Mouse (Mus musculus): ENCODE data around the gene Pla2g1b. TPM values are rescaled to one million over a fixed set of nuclear protein-coding genes. Genes with fewer than 3 reads are reported as not detected.

Gene Pla2g1b
- polyA plus RNA-seq, 1 experiment from 2014 or later = not detected

DNA sequence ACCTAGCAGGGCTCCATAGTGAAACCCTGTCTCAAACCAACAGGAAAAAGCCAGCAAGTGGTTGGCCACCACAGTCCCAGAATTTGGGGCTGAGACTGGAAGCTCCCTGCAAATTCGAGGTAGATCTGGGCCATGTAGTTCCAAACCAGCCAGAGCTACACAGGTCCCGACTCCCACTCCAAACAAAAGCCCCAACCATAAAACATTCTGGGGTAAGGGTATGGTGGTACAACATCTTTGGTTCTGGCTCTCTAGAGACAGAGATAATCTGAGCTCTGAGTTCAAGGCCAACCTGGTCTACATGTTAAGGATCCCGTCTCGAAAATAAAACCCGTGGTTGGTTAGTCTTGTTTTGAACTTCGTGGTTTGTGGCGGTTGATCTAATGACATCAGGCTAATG is 10.2 kb upstream of the Pla2g1b start:
- WGBS = 78% methylated on average over 7 of the region's 7 CpGs
- Histone ChIP-seq H3K36me3 (ENCODE audit: control insufficient read depth, insufficient read depth, low read length) (peaks cover 7% of the 10 kb centered on the region; the same call in 1 of the 2 replicates), H3K9me3 (ENCODE audit: control insufficient read depth, low read length) (no peaks in the 10 kb centered on the region), H3K27me3 (ENCODE audit: control insufficient read depth, insufficient read depth, low read length) (no peaks in the 10 kb centered on the region), H3K4me3 (ENCODE audit: low read depth, low read length) (no peak overlapping the region), H3K27ac (replicated peaks; ENCODE audit: low read depth, low read length) (no peak overlapping the region), H3K9ac (ENCODE audit: low read length) (no peak overlapping the region), H3K4me2 (ENCODE audit: low read depth, severe bottlenecking) (no peak overlapping the region), H3K4me1 (ENCODE audit: control insufficient read depth, insufficient read depth, low read length) (no peaks in the 10 kb centered on the region)
- no peak for ATAC-seq (ENCODE audit: insufficient number of reproducible peaks, low FRiP score, low TSS enrichment, low read depth)
- DNase-seq (ENCODE audit: low spot score) = no peak

GRCm38 (mm10) chr5:115458918-115459317 is 7.1 kb upstream of the Pla2g1b start:
- ATAC-seq (ENCODE audit: insufficient number of reproducible peaks, low FRiP score, low TSS enrichment, low read depth) (no peak), DNase-seq (ENCODE audit: low spot score) (no peak)
- no peak overlapping the region for H3K27ac ChIP-seq (replicated peaks; ENCODE audit: low read depth, low read length)
- H3K9me3 ChIP-seq (ENCODE audit: control insufficient read depth, low read length) = no peaks in the 10 kb centered on the region
- no peaks in the 10 kb centered on the region for H3K27me3 ChIP-seq (ENCODE audit: control insufficient read depth, insufficient read depth, low read length)
- no peaks in the 10 kb centered on the region; the same call in 1 of the 2 replicates for H3K36me3 ChIP-seq (ENCODE audit: control insufficient read depth, insufficient read depth, low read length)
- H3K9ac ChIP-seq (ENCODE audit: low read length) = no peak overlapping the region
- 62% methylated on average over 13 of the region's 13 CpGs for WGBS
- H3K4me1 ChIP-seq (ENCODE audit: control insufficient read depth, insufficient read depth, low read length) = no peaks in the 10 kb centered on the region
- no peak overlapping the region for H3K4me3 ChIP-seq (ENCODE audit: low read depth, low read length)
- H3K4me2 ChIP-seq (ENCODE audit: low read depth, severe bottlenecking) = no peak overlapping the region

- Histone ChIP-seq H3K36me3 (ENCODE audit: control insufficient read depth, insufficient read depth, low read length) (no peaks in the 10 kb centered on the region), H3K4me1 (ENCODE audit: control insufficient read depth, insufficient read depth, low read length) (no peaks in the 10 kb centered on the region), H3K9ac (ENCODE audit: low read length) (no peak overlapping the region), H3K4me2 (ENCODE audit: low read depth, severe bottlenecking) (no peak overlapping the region), H3K9me3 (ENCODE audit: control insufficient read depth, low read length) (no peaks in the 10 kb centered on the region), H3K27ac (replicated peaks; ENCODE audit: low read depth, low read length) (no peak overlapping the region), H3K4me3 (ENCODE audit: low read depth, low read length) (no peak overlapping the region), H3K27me3 (ENCODE audit: control insufficient read depth, insufficient read depth, low read length) (no peaks in the 10 kb centered on the region)
- WGBS = 78% methylated on average over 18 of the region's 18 CpGs
- ATAC-seq (ENCODE audit: insufficient number of reproducible peaks, low FRiP score, low TSS enrichment, low read depth) (no peak), DNase-seq (ENCODE audit: low spot score) (no peak)
Observed at GRCm38 (mm10) chr5:115464408-115465115, 1.5 kb upstream of the Pla2g1b start.

DNA sequence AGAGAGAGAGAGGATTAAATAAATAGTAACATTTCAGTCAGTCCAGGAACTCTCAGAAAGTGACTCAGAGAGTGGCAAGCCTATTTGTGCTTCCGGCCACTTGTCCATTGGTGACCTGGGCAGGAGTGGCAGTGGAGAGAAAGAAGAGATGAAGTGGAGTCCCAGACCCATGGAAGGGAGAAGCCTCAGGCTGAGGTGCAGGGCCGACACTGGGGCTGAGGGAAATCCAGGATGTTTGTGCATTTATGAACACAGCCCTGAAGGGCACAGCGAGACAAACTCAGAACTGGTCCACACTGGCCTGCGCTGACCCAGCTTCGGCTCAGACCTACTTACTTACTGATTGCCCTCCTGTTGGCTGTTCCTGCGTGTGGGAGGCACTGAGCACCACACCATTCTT is 3.7 kb downstream of the Pla2g1b start:
- Histone ChIP-seq H3K4me1 (ENCODE audit: control insufficient read depth, insufficient read depth, low read length) (0 out of 2 replicates have a peak, but pooled peaks cover 4% of the 10 kb centered on the region), H3K9me3 (ENCODE audit: control insufficient read depth, low read length) (no peaks in the 10 kb centered on the region), H3K36me3 (ENCODE audit: control insufficient read depth, insufficient read depth, low read length) (no peaks in the 10 kb centered on the region), H3K27me3 (ENCODE audit: control insufficient read depth, insufficient read depth, low read length) (no peaks in the 10 kb centered on the region), H3K9ac (ENCODE audit: low read length) (no peak overlapping the region), H3K4me3 (ENCODE audit: low read depth, low read length) (no peak overlapping the region), H3K4me2 (ENCODE audit: low read depth, severe bottlenecking) (no peak overlapping the region), H3K27ac (replicated peaks; ENCODE audit: low read depth, low read length) (no peak overlapping the region)
- no peak for ATAC-seq (ENCODE audit: insufficient number of reproducible peaks, low FRiP score, low TSS enrichment, low read depth)
- DNase-seq (ENCODE audit: low spot score) = no peak
- 67% methylated on average over 6 of the region's 6 CpGs for WGBS

- Histone ChIP-seq H3K4me2 (ENCODE audit: low read depth, severe bottlenecking) (peak overlapping the region; percentile 15; the same call in 1 of the 2 replicates), H3K4me3 (ENCODE audit: low read depth, low read length) (no peak overlapping the region), H3K27me3 (ENCODE audit: control insufficient read depth, insufficient read depth, low read length) (no peaks in the 10 kb centered on the region), H3K4me1 (ENCODE audit: control insufficient read depth, insufficient read depth, low read length) (0 out of 2 replicates have a peak, but pooled peaks cover 7% of the 10 kb centered on the region), H3K9me3 (ENCODE audit: control insufficient read depth, low read length) (no peaks in the 10 kb centered on the region), H3K27ac (replicated peaks; ENCODE audit: low read depth, low read length) (no peak overlapping the region), H3K9ac (ENCODE audit: low read length) (no peak overlapping the region), H3K36me3 (ENCODE audit: control insufficient read depth, insufficient read depth, low read length) (no peaks in the 10 kb centered on the region)
- ATAC-seq (ENCODE audit: insufficient number of reproducible peaks, low FRiP score, low TSS enrichment, low read depth) (peak; percentile 44; the same call in 1 of the 2 replicates), DNase-seq (ENCODE audit: low spot score) (peak; percentile 80)
- 40% methylated on average over 20 of the region's 20 CpGs for WGBS
Observed at GRCm38 (mm10) chr5:115470766-115471531, 4.9 kb downstream of the Pla2g1b start.

GRCm38 (mm10) chr5:115473191-115473590 is 7.1 kb downstream of the Pla2g1b start:
- Histone ChIP-seq H3K9ac (ENCODE audit: low read length) (no peak overlapping the region), H3K4me1 (ENCODE audit: control insufficient read depth, insufficient read depth, low read length) (0 out of 2 replicates have a peak, but pooled peaks cover 7% of the 10 kb centered on the region), H3K36me3 (ENCODE audit: control insufficient read depth, insufficient read depth, low read length) (no peaks in the 10 kb centered on the region), H3K27ac (replicated peaks; ENCODE audit: low read depth, low read length) (no peak overlapping the region), H3K4me2 (ENCODE audit: low read depth, severe bottlenecking) (no peak overlapping the region), H3K27me3 (ENCODE audit: control insufficient read depth, insufficient read depth, low read length) (no peaks in the 10 kb centered on the region), H3K9me3 (ENCODE audit: control insufficient read depth, low read length) (no peaks in the 10 kb centered on the region), H3K4me3 (ENCODE audit: low read depth, low read length) (no peak overlapping the region)
- DNase-seq (ENCODE audit: low spot score) (no peak), ATAC-seq (ENCODE audit: insufficient number of reproducible peaks, low FRiP score, low TSS enrichment, low read depth) (no peak)
- WGBS = 75% methylated on average over 10 of the region's 10 CpGs

DNA sequence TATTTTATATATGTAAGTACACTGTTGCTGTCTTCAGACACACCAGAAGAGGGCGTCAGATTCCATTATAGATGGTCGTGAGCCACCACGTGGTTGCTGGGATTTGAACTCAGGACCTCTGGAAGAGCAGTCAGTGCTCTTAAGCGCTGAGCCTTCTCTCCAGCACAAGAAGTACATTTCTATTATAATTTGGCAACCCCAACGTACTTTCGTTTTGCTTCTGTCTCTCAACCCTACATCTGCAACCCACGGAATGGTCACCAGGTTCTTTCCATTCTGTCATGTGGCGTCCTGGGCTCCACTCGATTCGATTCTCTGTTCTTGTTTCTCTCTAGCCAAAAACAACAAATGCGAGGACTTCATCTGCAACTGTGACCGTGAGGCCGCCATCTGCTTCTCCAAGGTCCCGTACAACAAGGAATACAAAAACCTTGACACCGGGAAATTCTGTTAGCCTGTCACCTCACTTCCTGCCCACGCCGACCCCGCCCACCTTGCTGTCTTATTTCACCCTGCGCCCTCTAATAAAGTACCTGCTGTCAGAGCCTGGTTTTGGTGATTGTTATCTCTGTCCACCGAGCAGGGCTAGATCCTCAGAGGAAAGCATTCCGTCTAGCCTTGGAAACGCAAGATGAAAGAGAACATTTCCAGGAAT is 8.2 kb downstream of the Pla2g1b start:
- H3K9me3 ChIP-seq (ENCODE audit: control insufficient read depth, low read length) = no peaks in the 10 kb centered on the region
- no peak overlapping the region for H3K27ac ChIP-seq (replicated peaks; ENCODE audit: low read depth, low read length)
- H3K9ac ChIP-seq (ENCODE audit: low read length) = no peak overlapping the region
- 74% methylated on average over 22 of the region's 22 CpGs for WGBS
- no peak overlapping the region for H3K4me3 ChIP-seq (ENCODE audit: low read depth, low read length)
- DNase-seq (ENCODE audit: low spot score) = no peak
- no peak for ATAC-seq (ENCODE audit: insufficient number of reproducible peaks, low FRiP score, low TSS enrichment, low read depth)
- peaks cover under 1% of the 10 kb centered on the region; the same call in 1 of the 2 replicates for H3K27me3 ChIP-seq (ENCODE audit: control insufficient read depth, insufficient read depth, low read length)
- 0 out of 2 replicates have a peak, but pooled peaks cover 7% of the 10 kb centered on the region for H3K4me1 ChIP-seq (ENCODE audit: control insufficient read depth, insufficient read depth, low read length)
- H3K4me2 ChIP-seq (ENCODE audit: low read depth, severe bottlenecking) = no peak overlapping the region
- no peaks in the 10 kb centered on the region for H3K36me3 ChIP-seq (ENCODE audit: control insufficient read depth, insufficient read depth, low read length)

All from limb, embryonic 11.5 days (tissue).